In genomic region chr8:84668081-84668480, GRCm38 (mm10) we compare ENCODE assay signal across 20 mouse cellular contexts. TPM values are rescaled to one million over a fixed set of nuclear protein-coding genes. Genes with fewer than 3 reads are reported as not detected.
A peak's percentile ranks its signal among the peaks of the same experiment; 100 is the strongest.
DNase-seq lines count a peak whose midpoint lies in the region; ATAC-seq and TF ChIP-seq lines count a peak whose summit lies in the region.
"Had no signal": no experiment of that assay in that cellular context is flagged by ENCODE, and none has a peak within 500 bp of the region (broad histone marks: within the 10 kb centered on the region; RNA-seq: fewer than 3 reads in every experiment).

No protein-coding gene starts in this region.

- intact Hi-C loops in heart, postnatal 14 days (cut with DNase I), result no loop called here

- no peaks in the 10 kb centered on the region for H3K27me3 ChIP-seq in CH12.LX (replicated peaks)
- no peaks in the 10 kb centered on the region for H3K27me3 ChIP-seq in E14TG2a.4 (ENCODE audit: insufficient read depth, low read length)
- H3K27me3 ChIP-seq in embryonic facial prominence, embryonic 10.5 days (replicated peaks; ENCODE audit: low read depth, poor library complexity, severe bottlenecking), result no peaks in the 10 kb centered on the region
- no peaks in the 10 kb centered on the region for H3K27me3 ChIP-seq in stomach, postnatal 0 days (ENCODE audit: control insufficient read depth, insufficient read depth, low read length)
- no peaks in the 10 kb centered on the region for H3K27me3 ChIP-seq in hindbrain, embryonic 14.5 days (ENCODE audit: control insufficient read depth, insufficient read depth, low read length)
- H3K27me3 ChIP-seq: embryonic facial prominence, embryonic 13.5 days; forebrain, embryonic 13.5 days; heart, embryonic 12.5 days; hindbrain, embryonic 12.5 days had no signal

- in situ Hi-C loops in CH12.LX (cut with MboI; ENCODE audit: low pct_ligation_motif_present, low pct_unique_long_range_greater_than_20kb, low sequenced_read_pairs), result no loop called here

- H3K27ac ChIP-seq in CH12.LX (ENCODE audit: insufficient read depth, low read depth), result no peak overlapping the region
- H3K27ac ChIP-seq in embryonic facial prominence, embryonic 10.5 days (replicated peaks), result no peak overlapping the region
- peak overlapping the region; percentile 70 for H3K27ac ChIP-seq in stomach, postnatal 0 days (replicated peaks)
- H3K27ac ChIP-seq in hindbrain, embryonic 14.5 days, result no peak overlapping the region
- H3K27ac ChIP-seq: forebrain, embryonic 13.5 days; gastrocnemius, adult 2 months; hindbrain, embryonic 12.5 days; hindbrain, postnatal 0 days had no signal

- H3K36me3 ChIP-seq in CH12.LX (replicated peaks in 1 of 2; ENCODE audit: control insufficient read depth in 1 of 2, insufficient read depth in 1 of 2, low read length in 1 of 2) (peaks cover 28 to 45% of the 10 kb centered on the region in 2 experiments), E14TG2a.4 (ENCODE audit: insufficient read depth, low read length) (peaks cover 65% of the 10 kb centered on the region)
- peaks cover 60% of the 10 kb centered on the region for H3K36me3 ChIP-seq in embryonic facial prominence, embryonic 10.5 days (replicated peaks)
- no peaks in the 10 kb centered on the region; the same call in 1 of the 2 replicates for H3K36me3 ChIP-seq in stomach, postnatal 0 days (ENCODE audit: control insufficient read depth, insufficient read depth, low read length)
- peaks cover 36% of the 10 kb centered on the region for H3K36me3 ChIP-seq in hindbrain, embryonic 14.5 days (replicated peaks; ENCODE audit: control insufficient read depth, insufficient read depth)

- no peak overlapping the region for H3K9ac ChIP-seq in CH12.LX (ENCODE audit: insufficient read depth, low read depth)
- H3K9ac ChIP-seq in stomach, postnatal 0 days (ENCODE audit: low read length), result no peak overlapping the region
- H3K9ac ChIP-seq in hindbrain, embryonic 14.5 days, result no peak overlapping the region
- H3K9ac ChIP-seq: embryonic facial prominence, embryonic 13.5 days; forebrain, embryonic 13.5 days; forebrain, postnatal 0 days; heart, embryonic 12.5 days; hindbrain, embryonic 12.5 days had no signal

- H3K4me3 ChIP-seq in CH12.LX (replicated peaks in 1 of 3; ENCODE audit: low read depth in 2 of 3, low read length in 2 of 3, poor library complexity in 1 of 3) (no peak overlapping the region), E14TG2a.4 (replicated peaks; ENCODE audit: low read length) (peak overlapping the region; percentile 14; the same call in 1 of the 2 replicates)
- H3K4me3 ChIP-seq in embryonic facial prominence, embryonic 10.5 days, result 0 out of 2 replicates have a peak overlapping the region, but pooled peaks have one; percentile 3
- no peak overlapping the region for H3K4me3 ChIP-seq in stomach, postnatal 0 days (ENCODE audit: low read depth, low read length)
- no peak overlapping the region for H3K4me3 ChIP-seq in hindbrain, embryonic 14.5 days (replicated peaks; ENCODE audit: low read length)
- H3K4me3 ChIP-seq: embryonic facial prominence, embryonic 13.5 days; forebrain, embryonic 13.5 days; gastrocnemius, adult 2 months; heart, embryonic 12.5 days; hindbrain, embryonic 12.5 days had no signal

- no peak for ATAC-seq in stomach, postnatal 0 days (ENCODE audit: low FRiP score, low TSS enrichment)
- ATAC-seq in hindbrain, embryonic 14.5 days (ENCODE audit: low FRiP score), result no peak
- ATAC-seq: forebrain, embryonic 13.5 days; forebrain, postnatal 0 days; hindbrain, postnatal 0 days had no signal

- no peak for TF ChIP-seq EP300 in CH12.LX (IDR thresholded peaks at IDR 0.05; ENCODE audit: low read length)
- TF ChIP-seq EP300 in stomach, postnatal 0 days (optimal IDR thresholded peaks at IDR 0.05), result no peak

- no peak for TF ChIP-seq POLR2A in CH12.LX (IDR thresholded peaks at IDR 0.05; ENCODE audit: low read depth, low read length)

- no peak for TF ChIP-seq RAD21 in CH12.LX (IDR thresholded peaks at IDR 0.05; ENCODE audit: low read depth, low read length)

- TF ChIP-seq CTCF in CH12.LX (conservative IDR thresholded peaks at IDR 0.05 in 1 of 2, IDR thresholded peaks at IDR 0.05 in 1 of 2; ENCODE audit: low read depth in 2 of 2, low read length in 2 of 2), result no peak
- no peak for TF ChIP-seq CTCF in E14TG2a.4 (conservative IDR thresholded peaks at IDR 0.05; ENCODE audit: low read length)
- no peak for TF ChIP-seq CTCF in stomach, postnatal 0 days (IDR thresholded peaks at IDR 0.05; ENCODE audit: low read depth)

- no peak for DNase-seq in CH12.LX (ENCODE audit: extremely low read depth)
- no peak for DNase-seq in embryonic facial prominence, embryonic 10.5 days (ENCODE audit: low spot score)
- DNase-seq in stomach, postnatal 0 days (ENCODE audit: low spot score), result peak; percentile 56
- DNase-seq in hindbrain, embryonic 14.5 days (ENCODE audit: low spot score), result no peak
- no peak for DNase-seq in heart, postnatal 14 days
- DNase-seq: adrenal gland, adult 2 months; adrenal gland, postnatal 25 days; cerebellum, adult 18-20 months; cerebellum, postnatal 10 days; embryo, embryonic 11 days; forebrain, postnatal 0 days; gastrocnemius, adult 2 months; gastrocnemius, postnatal 25 days; heart, postnatal 4 days had no signal

- peaks cover 3% of the 10 kb centered on the region for H3K79me2 ChIP-seq in CH12.LX (replicated peaks; ENCODE audit: control insufficient read depth, extremely low read depth, insufficient read depth, poor library complexity, severe bottlenecking)

- H3K9me3 ChIP-seq in CH12.LX (replicated peaks; ENCODE audit: low read length) (no peaks in the 10 kb centered on the region), E14TG2a.4 (ENCODE audit: low read length) (no peaks in the 10 kb centered on the region)
- H3K9me3 ChIP-seq in embryonic facial prominence, embryonic 10.5 days, result no peaks in the 10 kb centered on the region
- no peaks in the 10 kb centered on the region for H3K9me3 ChIP-seq in stomach, postnatal 0 days (ENCODE audit: control insufficient read depth, low read length)
- no peaks in the 10 kb centered on the region for H3K9me3 ChIP-seq in hindbrain, embryonic 14.5 days (ENCODE audit: control insufficient read depth, low read length)
- H3K9me3 ChIP-seq: embryonic facial prominence, embryonic 13.5 days; forebrain, embryonic 13.5 days; heart, embryonic 12.5 days; hindbrain, embryonic 12.5 days had no signal

- H3K4me1 ChIP-seq in CH12.LX (ENCODE audit: control insufficient read depth in 1 of 2, insufficient read depth in 2 of 2) (peaks cover 3 to 30% of the 10 kb centered on the region in 2 experiments; a peak in 2 of 4 replicates), E14TG2a.4 (replicated peaks; ENCODE audit: low read depth, low read length) (peaks cover 73% of the 10 kb centered on the region)
- peaks cover 18% of the 10 kb centered on the region for H3K4me1 ChIP-seq in embryonic facial prominence, embryonic 10.5 days
- no peaks in the 10 kb centered on the region for H3K4me1 ChIP-seq in stomach, postnatal 0 days (replicated peaks; ENCODE audit: control insufficient read depth, insufficient read depth)
- H3K4me1 ChIP-seq in hindbrain, embryonic 14.5 days (replicated peaks; ENCODE audit: control insufficient read depth, insufficient read depth, low read length), result peaks cover 17% of the 10 kb centered on the region; the same call in 1 of the 2 replicates

- WGBS in embryonic facial prominence, embryonic 10.5 days, result 85% methylated on average over 1 of the region's 1 CpGs
- WGBS in stomach, postnatal 0 days, result 60% methylated on average over 1 of the region's 1 CpGs
- WGBS in hindbrain, embryonic 14.5 days, result 72% methylated on average over 1 of the region's 1 CpGs

- dilution Hi-C loops in CH12.LX (cut with MboI; ENCODE audit: extremely low pct_ligation_motif_present, extremely low pct_unique_long_range_greater_than_20kb, low sequenced_read_pairs), result no loop called here

- no peak overlapping the region for H3K4me2 ChIP-seq in CH12.LX (ENCODE audit: insufficient read depth, low read depth, poor library complexity, severe bottlenecking)
- no peak overlapping the region for H3K4me2 ChIP-seq in stomach, postnatal 0 days (replicated peaks; ENCODE audit: low read depth)
- no peak overlapping the region for H3K4me2 ChIP-seq in hindbrain, embryonic 14.5 days (replicated peaks)
- H3K4me2 ChIP-seq: embryonic facial prominence, embryonic 13.5 days; forebrain, embryonic 13.5 days; heart, embryonic 12.5 days; hindbrain, embryonic 12.5 days had no signal

RNA-seq across cellular contexts. Expression of gene Ier2, which starts 5.4 kb away (rescaled TPM):
- 22.7 and 30.3 TPM in 2 replicates for total RNA-seq in CH12.LX (2012; rRNA removed)
- total RNA-seq in CH12.LX (2014; rRNA removed), result 30.9 and 35.4 TPM in 2 replicates
- 25.7 and 26.3 TPM in 2 replicates for polyA plus RNA-seq in CH12.LX (2012; ENCODE audit: insufficient read length, low read depth)
- 140 and 148 TPM in 2 replicates for polyA plus RNA-seq in embryonic facial prominence, embryonic 10.5 days (2016; fragmentation: Nextera tagmentation; extraction: Ambion mirVana)
- polyA plus RNA-seq in stomach, postnatal 0 days (2015; fragmentation: Nextera tagmentation; extraction: Ambion mirVana), result 82.8 and 86.6 TPM in 2 replicates
- 17.4 and 20.1 TPM in 2 replicates for polyA plus RNA-seq in hindbrain, embryonic 14.5 days (2014; fragmentation: Nextera tagmentation; extraction: Ambion mirVana)
- total RNA-seq in heart, postnatal 14 days (2021), result 10 to 100 TPM; 26.2 to 29.4 TPM

RNA-seq across cellular contexts. Expression of gene Trmt1, which starts 18.0 kb away (rescaled TPM):
- total RNA-seq in CH12.LX (2012; rRNA removed), result 157 and 160 TPM in 2 replicates
- 77.0 and 94.5 TPM in 2 replicates for total RNA-seq in CH12.LX (2014; rRNA removed)
- polyA plus RNA-seq in CH12.LX (2012; ENCODE audit: insufficient read length, low read depth), result 140 and 157 TPM in 2 replicates
- polyA plus RNA-seq in embryonic facial prominence, embryonic 10.5 days (2016; fragmentation: Nextera tagmentation; extraction: Ambion mirVana), result 69.1 and 71.2 TPM in 2 replicates
- polyA plus RNA-seq in stomach, postnatal 0 days (2015; fragmentation: Nextera tagmentation; extraction: Ambion mirVana), result 45.1 and 49.9 TPM in 2 replicates
- polyA plus RNA-seq in hindbrain, embryonic 14.5 days (2014; fragmentation: Nextera tagmentation; extraction: Ambion mirVana), result 55.2 and 62.1 TPM in 2 replicates
- total RNA-seq in heart, postnatal 14 days (2021), result 10 to 100 TPM; 32.5 to 35.2 TPM

RNA-seq across cellular contexts. Expression of gene Nacc1, which starts 19.6 kb away (rescaled TPM):
- total RNA-seq in CH12.LX (2012; rRNA removed), result 45.1 and 49.0 TPM in 2 replicates
- total RNA-seq in CH12.LX (2014; rRNA removed), result 21.9 and 23.3 TPM in 2 replicates
- 73.0 and 84.1 TPM in 2 replicates for polyA plus RNA-seq in CH12.LX (2012; ENCODE audit: insufficient read length, low read depth)
- polyA plus RNA-seq in embryonic facial prominence, embryonic 10.5 days (2016; fragmentation: Nextera tagmentation; extraction: Ambion mirVana), result 30.4 and 30.8 TPM in 2 replicates
- polyA plus RNA-seq in stomach, postnatal 0 days (2015; fragmentation: Nextera tagmentation; extraction: Ambion mirVana), result 6.8 and 8.3 TPM in 2 replicates
- polyA plus RNA-seq in hindbrain, embryonic 14.5 days (2014; fragmentation: Nextera tagmentation; extraction: Ambion mirVana), result 17.8 and 18.1 TPM in 2 replicates
- 10 to 100 TPM; 35.6 to 40.5 TPM for total RNA-seq in heart, postnatal 14 days (2021)

RNA-seq across cellular contexts. Expression of gene Lyl1, which starts 33.2 kb away (rescaled TPM):
- total RNA-seq in CH12.LX (2012; rRNA removed) (38.5 and 45.5 TPM in 2 replicates), CH12.LX (2014; rRNA removed) (20.3 and 20.6 TPM in 2 replicates)
- 53.2 and 54.5 TPM in 2 replicates for polyA plus RNA-seq in CH12.LX (2012; ENCODE audit: insufficient read length, low read depth)
- polyA plus RNA-seq in embryonic facial prominence, embryonic 10.5 days (2016; fragmentation: Nextera tagmentation; extraction: Ambion mirVana), result 4.3 and 5.5 TPM in 2 replicates
- 4.0 and 4.3 TPM in 2 replicates for polyA plus RNA-seq in stomach, postnatal 0 days (2015; fragmentation: Nextera tagmentation; extraction: Ambion mirVana)
- polyA plus RNA-seq in hindbrain, embryonic 14.5 days (2014; fragmentation: Nextera tagmentation; extraction: Ambion mirVana), result 3.8 and 5.1 TPM in 2 replicates
- 1 to 10 TPM; 5.8 to 6.7 TPM for total RNA-seq in heart, postnatal 14 days (2021)

RNA-seq across cellular contexts. Expression of gene G430095P16Rik, which starts 54.7 kb away (rescaled TPM):
- total RNA-seq in CH12.LX (2012; rRNA removed) (0.17 TPM in 1 of 2 replicates, not detected in the other), CH12.LX (2014; rRNA removed) (0.39 TPM in 1 of 2 replicates, not detected in the other)
- polyA plus RNA-seq in CH12.LX (2012; ENCODE audit: insufficient read length, low read depth), result not detected in 2 replicates
- polyA plus RNA-seq in embryonic facial prominence, embryonic 10.5 days (2016; fragmentation: Nextera tagmentation; extraction: Ambion mirVana), result 1.6 and 3.6 TPM in 2 replicates
- polyA plus RNA-seq in stomach, postnatal 0 days (2015; fragmentation: Nextera tagmentation; extraction: Ambion mirVana), result 1.7 and 2.0 TPM in 2 replicates
- polyA plus RNA-seq in hindbrain, embryonic 14.5 days (2014; fragmentation: Nextera tagmentation; extraction: Ambion mirVana), result 0.55 and 0.71 TPM in 2 replicates
- total RNA-seq in heart, postnatal 14 days (2021), result under 1 TPM; 0.54 to 0.69 TPM
- total RNA-seq: adrenal gland, postnatal 25 days; forebrain, postnatal 0 days; hindbrain, postnatal 0 days had no signal

Comparison
In these comparisons a context has a peak if more than half of its experiments do, and no peak if none do; other contexts are left out.
1. H3K4me3 ChIP-seq: peak in E14TG2a.4 (single experiment) and embryonic facial prominence, embryonic 10.5 days (single experiment); none in CH12.LX (0 of 3), stomach, postnatal 0 days (single experiment) and hindbrain, embryonic 14.5 days (single experiment).